Mouse (Mus musculus) myocyte (in vitro differentiated cells): ENCODE results near the gene Elmod2.

Experiments used
- CEBPB ChIP-seq: IDR thresholded peaks from 2 replicates; pipeline ENCODE4 v1.6.1; 2011; ENCODE audit warnings: mild to moderate bottlenecking, moderate library complexity; ENCODE audit not compliant: poor library complexity, insufficient read depth, severe bottlenecking
- E2F4 ChIP-seq: IDR thresholded peaks from one replicate; pipeline ENCODE4 v1.6.1; 2011; ENCODE audit warnings: mild to moderate bottlenecking, control low read depth, moderate library complexity; ENCODE audit not compliant: insufficient read depth
- MAX ChIP-seq: IDR thresholded peaks from one replicate; pipeline ENCODE4 v1.6.1; 2011; ENCODE audit warnings: low read depth, mild to moderate bottlenecking, control low read depth
- MYOD1 ChIP-seq, 3 experiments: IDR thresholded peaks; one replicate each; pipeline ENCODE4 v1.6.1; 2011; ENCODE audit warnings: control low read depth in 2 of 3, low read depth in 2 of 3, mild to moderate bottlenecking in 2 of 3, moderate library complexity in 1 of 3; ENCODE audit not compliant: insufficient read length in 2 of 3, control insufficient read depth in 1 of 3
- MYOG ChIP-seq, 3 experiments: IDR thresholded peaks; one replicate each; pipeline ENCODE4 v1.6.1; 2011; ENCODE audit warnings: control low read depth in 2 of 3, low read depth in 2 of 3, mild to moderate bottlenecking in 2 of 3; ENCODE audit not compliant: insufficient read length in 2 of 3, control insufficient read depth in 1 of 3, insufficient read depth in 1 of 3
- POLR2A ChIP-seq: IDR thresholded peaks from one replicate; pipeline ENCODE4 v1.6.1; 2011; ENCODE audit warnings: low read depth, mild to moderate bottlenecking, control low read depth, moderate library complexity; ENCODE audit not compliant: insufficient read length
- POLR2AphosphoS2 ChIP-seq: IDR thresholded peaks from one replicate; pipeline ENCODE4 v1.6.1; 2011; ENCODE audit warnings: low read depth, control low read depth; ENCODE audit not compliant: insufficient read length
- SRF ChIP-seq: IDR thresholded peaks from one replicate; pipeline ENCODE4 v1.6.1; 2011; ENCODE audit warnings: low read depth; ENCODE audit not compliant: control insufficient read depth, insufficient read length
- TCF12 ChIP-seq: IDR thresholded peaks from one replicate; pipeline ENCODE4 v1.6.1; 2011; ENCODE audit warnings: mild to moderate bottlenecking, control low read depth; ENCODE audit not compliant: poor library complexity, insufficient read depth, severe bottlenecking
- USF1 ChIP-seq: IDR thresholded peaks from one replicate; pipeline ENCODE4 v1.6.1; 2011; ENCODE audit warnings: low read depth, mild to moderate bottlenecking, control low read depth, moderate library complexity

GRCm38 (mm10) chr8:83327889-83328288 is 4.4 kb downstream of the Elmod2 start:
- no peak for TF ChIP-seq POLR2A
- TF ChIP-seq MYOG (IDR thresholded peaks at IDR 0.05; ENCODE audit: control insufficient read depth in 1 of 3, insufficient read depth in 1 of 3, insufficient read length in 2 of 3, low read depth in 2 of 3): no peak
- TF ChIP-seq MYOD1 (IDR thresholded peaks at IDR 0.05; ENCODE audit: control insufficient read depth in 1 of 3, insufficient read length in 2 of 3, low read depth in 2 of 3): no peak
- no peak for TF ChIP-seq E2F4
- TF ChIP-seq CEBPB: no peak
- no peak for TF ChIP-seq SRF
- TF ChIP-seq TCF12: no peak
- TF ChIP-seq POLR2AphosphoS2: no peak
- TF ChIP-seq MAX: no peak
- TF ChIP-seq USF1: no peak
